Mouse (Mus musculus) urinary bladder, postnatal 36 days (tissue): ENCODE measurements at regions not wholly inside any gene's neighbourhood (a gene's known extent, or its start where the extent isn't known, plus 50 kb on each side); places are given as distances from the start of the nearest gene placed in this dataset.
"Not testable (repeated sequence)": the region's sequence is repeated elsewhere in the genome, so short reads cannot be mapped to it uniquely, and the experiment has no call there.

ENCODE experiments used
- DNase-seq, 2 experiments: peaks; one replicate each; pipeline ENCODE4 v3.0.0; 2022; ENCODE audit warnings: low spot score in 2 of 2, mixed read lengths in 1 of 2

DNA sequence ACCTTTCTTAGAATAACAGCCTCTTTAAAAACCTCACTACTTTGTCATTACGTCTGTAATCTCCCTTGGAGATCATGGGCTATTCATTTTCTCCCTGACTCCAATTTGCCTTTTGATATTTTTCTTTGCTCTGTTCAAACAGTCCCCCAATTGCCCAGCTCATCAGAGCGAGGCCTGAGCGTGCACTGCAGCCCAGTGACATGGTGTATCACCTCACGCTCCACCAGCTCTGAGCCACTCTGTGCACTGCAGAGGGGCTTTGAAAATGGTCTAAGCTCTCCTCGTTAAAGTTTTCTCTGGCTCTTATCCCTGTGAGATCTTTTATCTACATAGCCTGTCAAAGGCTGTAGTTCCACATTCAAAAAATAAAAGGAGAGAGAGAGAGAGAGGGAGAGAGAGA is 152.1 kb downstream of the Srek1 start:
- DNase-seq = no peak

- DNase-seq = not testable (repeated sequence)
Observed at GRCm38 (mm10) chr13:103620958-103621357, 153.4 kb downstream of the Srek1 start.

DNA sequence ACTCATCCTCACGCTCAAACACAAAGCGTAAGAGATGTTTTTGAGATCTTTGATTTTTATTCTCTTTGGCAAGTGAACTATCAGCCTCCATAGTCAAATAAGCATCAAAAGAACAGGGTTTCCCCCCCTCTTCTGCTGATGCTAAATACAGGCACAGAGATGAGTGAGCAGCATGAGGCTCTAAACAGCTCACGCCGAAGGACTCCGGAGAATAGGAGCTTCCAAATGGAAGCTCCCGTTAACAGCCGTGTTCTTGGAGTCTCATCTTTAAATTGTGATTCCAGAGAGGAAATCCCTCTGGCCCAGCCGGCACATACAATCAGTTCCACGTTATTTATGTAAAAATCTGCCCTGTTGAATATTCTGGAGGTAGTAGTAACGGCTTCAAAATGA is 161.1 kb downstream of the Srek1 start:
- no peak for DNase-seq

DNA sequence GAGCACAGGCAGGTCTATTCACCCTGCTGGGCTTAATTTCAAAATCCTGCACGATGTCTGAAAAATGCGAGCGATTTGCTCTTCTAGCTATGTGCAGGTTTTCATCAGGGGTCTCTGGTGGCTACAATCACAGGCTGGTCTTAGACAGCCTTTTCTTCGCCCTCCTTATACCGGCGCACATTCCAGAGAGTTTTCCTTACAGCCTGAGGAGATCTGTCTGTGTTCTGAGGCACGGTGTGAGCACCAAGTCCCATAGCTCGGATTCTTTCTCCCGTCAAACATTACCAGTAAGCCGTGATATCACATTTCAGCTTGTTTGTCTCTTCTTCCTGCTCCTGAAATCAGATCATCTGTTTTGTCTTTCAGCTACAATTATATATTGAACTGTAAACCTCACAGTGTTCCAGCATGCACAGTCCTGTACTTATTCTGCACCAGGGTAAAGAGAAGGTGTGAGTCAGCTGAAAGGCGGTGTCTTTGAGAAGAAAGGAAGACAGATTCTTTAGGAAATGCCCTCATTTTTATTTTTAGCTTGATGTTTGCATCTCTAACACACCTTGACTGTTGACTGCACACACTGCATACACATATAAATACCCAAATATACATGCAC is 161.6 kb downstream of the Srek1 start:
- no peak for DNase-seq

- no peak for DNase-seq
Observed at GRCm38 (mm10) chr13:103602302-103602701, 172.1 kb downstream of the Srek1 start.

- DNase-seq = no peak
Observed at GRCm38 (mm10) chr13:103592371-103592770, 182.0 kb downstream of the Srek1 start.

- DNase-seq = no peak
Observed at GRCm38 (mm10) chr13:103591874-103592273, 182.5 kb downstream of the Srek1 start.

- not testable (repeated sequence) for DNase-seq
Observed at GRCm38 (mm10) chr13:103591381-103591780, 183.0 kb downstream of the Srek1 start.

GRCm38 (mm10) chr13:103589646-103590045 is 184.8 kb downstream of the Srek1 start:
- no peak for DNase-seq

- no peak for DNase-seq
Observed at GRCm38 (mm10) chr13:103576856-103577255, 197.6 kb downstream of the Srek1 start.

DNA sequence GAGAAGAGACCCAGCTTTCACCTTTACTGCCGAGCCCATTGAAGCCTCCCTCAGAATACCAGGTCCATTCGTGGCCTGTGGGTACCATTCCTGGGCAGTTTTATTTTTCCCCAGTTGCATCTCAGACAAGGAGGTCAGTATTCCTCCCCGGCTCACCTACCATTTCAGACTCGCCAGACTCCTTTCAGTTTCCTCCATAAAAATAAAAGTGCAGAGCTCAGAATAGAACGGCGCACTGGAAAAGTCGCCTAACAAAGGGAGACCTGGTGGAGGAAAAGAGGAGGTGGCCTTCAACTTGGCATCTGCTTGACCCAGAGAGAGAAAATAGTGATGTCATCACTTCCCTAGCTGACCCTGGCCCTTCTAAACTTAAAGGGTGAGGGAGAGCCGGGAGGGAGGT is 209.7 kb downstream of the Srek1 start:
- DNase-seq = no peak

GRCm38 (mm10) chr13:103561795-103562705 is 212.4 kb downstream of the Srek1 start:
- DNase-seq = no peak

GRCm38 (mm10) chr13:103558915-103559314 is 215.5 kb downstream of the Srek1 start:
- DNase-seq = no peak

DNA sequence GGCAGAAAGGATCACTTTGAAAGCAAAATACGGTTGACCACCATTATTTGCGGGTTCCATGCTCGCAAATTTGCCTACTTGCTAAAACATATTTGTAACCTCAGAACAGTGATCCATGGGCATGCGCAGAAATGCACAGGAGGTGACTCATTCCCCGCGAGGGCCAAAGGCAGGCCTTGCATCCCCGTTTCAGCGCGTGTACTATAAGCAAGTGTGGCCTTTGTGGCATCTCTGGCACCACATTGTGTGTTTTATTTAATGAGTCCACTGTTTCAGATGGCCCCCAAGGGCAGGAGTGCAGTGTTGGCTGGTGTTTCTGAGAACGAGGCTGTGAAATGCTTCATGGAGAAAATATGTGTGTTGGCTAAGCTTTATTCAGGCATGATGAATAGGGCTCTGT is 205.3 kb upstream of the Mast4 start:
- peak in 1 of 2 experiments; percentile 24 for DNase-seq

DNA sequence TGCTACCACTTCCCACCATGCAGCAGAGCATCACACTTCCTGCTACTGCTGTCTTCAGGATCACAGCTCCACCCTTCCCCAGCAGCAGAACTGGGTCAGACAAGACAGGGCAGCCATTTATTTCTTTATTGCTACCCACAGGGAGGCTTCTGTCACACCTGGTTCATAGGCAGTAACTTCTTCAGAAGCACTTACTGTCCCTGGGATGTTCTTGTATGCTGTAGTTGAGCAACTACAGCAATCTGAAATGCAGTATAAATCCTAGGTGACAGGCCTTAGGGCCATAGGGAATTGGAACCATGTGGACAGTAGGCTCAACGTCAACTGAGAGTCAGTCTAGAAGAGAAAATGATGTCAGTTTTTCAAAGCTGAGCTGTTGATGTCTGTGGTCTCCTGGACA is 179.5 kb upstream of the Mast4 start:
- DNase-seq = no peak

DNA sequence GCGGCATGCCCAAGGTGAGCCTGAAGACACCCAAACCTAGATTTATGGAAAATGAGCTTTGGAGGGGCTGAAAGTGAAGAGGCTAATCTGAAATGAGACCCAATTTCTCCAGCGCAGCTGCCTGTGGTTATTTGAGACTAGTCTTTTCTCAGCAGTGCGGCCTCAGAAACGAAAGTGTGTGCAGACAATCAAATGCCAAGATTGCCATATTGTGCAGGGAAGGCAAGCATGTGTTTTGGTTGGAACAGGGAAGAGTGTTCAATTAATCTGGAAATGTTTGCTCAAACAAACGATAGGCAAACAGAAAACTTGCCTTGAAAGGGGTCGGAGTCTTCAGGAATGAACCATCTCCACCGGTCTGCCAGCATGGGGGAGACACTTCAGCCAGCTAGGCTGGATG is 178.2 kb upstream of the Mast4 start:
- no peak for DNase-seq

- DNase-seq = no peak
Observed at GRCm38 (mm10) chr13:103504987-103505386, 170.7 kb upstream of the Mast4 start.

- peak in 1 of 2 experiments; percentile 30 for DNase-seq
Observed at GRCm38 (mm10) chr13:103499376-103499775, 165.1 kb upstream of the Mast4 start.

- no peak for DNase-seq
Observed at GRCm38 (mm10) chr13:103494371-103494770, 160.1 kb upstream of the Mast4 start.

DNA sequence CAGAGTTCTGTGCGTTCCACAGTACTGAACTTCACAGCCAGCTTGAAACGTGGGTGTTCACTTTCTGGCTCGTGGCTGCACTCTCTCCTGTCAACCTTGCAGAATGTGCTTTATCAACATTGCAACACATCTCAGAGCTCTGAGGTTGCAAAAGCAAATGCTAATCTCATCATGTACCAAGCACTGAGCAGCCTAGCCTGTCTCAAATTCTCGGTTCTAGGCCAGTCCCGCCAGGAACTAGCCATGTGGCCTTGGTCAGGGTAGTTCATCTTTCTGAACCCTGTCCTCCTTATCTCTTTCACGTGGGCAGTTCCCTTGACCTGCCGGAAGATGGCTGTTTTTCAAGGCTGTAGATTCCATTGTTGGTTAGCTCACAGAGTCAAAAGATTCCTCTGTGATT is 159.3 kb upstream of the Mast4 start:
- peak in 1 of 2 experiments; percentile 39 for DNase-seq

GRCm38 (mm10) chr13:103490049-103490448 is 155.8 kb upstream of the Mast4 start:
- DNase-seq = no peak

DNA sequence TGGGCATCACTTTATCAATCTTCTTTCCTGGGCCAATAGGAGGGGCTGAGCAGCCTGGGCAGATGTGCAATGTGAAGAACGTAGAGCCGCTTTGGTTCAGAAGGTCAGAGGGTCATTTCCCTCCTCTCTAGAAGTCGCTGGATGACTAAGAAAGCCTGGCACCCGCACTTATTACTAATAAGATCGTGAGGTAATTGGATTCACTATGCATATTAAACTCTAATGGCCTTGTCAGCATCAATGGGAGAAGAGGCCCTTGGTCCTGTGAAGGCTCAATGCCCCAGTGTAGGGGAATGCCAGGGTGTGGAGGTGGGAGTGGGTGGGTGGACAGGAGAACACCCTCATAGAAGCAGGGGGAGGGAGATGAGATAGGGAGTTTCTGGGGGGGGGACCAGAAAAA is 149.8 kb upstream of the Mast4 start:
- no peak for DNase-seq

GRCm38 (mm10) chr13:103483392-103483791 is 149.1 kb upstream of the Mast4 start:
- no peak for DNase-seq
